Mouse (Mus musculus) kidney, postnatal 0 days (tissue): ENCODE measurements around the gene Aff3. TPM values are rescaled to one million over a fixed set of nuclear protein-coding genes. Genes with fewer than 3 reads are reported as not detected.
A peak's percentile ranks its signal among the peaks of the same experiment; 100 is the strongest.

Experiments
- ATAC-seq: fragments of 200-750 bp; cut with Nextera tagmentation; replicated peaks from 2 replicates; pipeline ENCODE4 v1.8.0; 2017; ENCODE audit warnings: low read depth, moderate number of reproducible peaks, moderate TSS enrichment, moderate library complexity; ENCODE audit not compliant: low FRiP score
- DNase-seq: peaks from one replicate; pipeline ENCODE4 v3.0.0-alpha.2; 2016; ENCODE audit warnings: low spot score
- H3K27ac ChIP-seq: fragments of 300-500 bp; sonication (generic); 2 replicates; pipeline ENCODE4 v1.5.1; 2014; ENCODE audit warnings: mild to moderate bottlenecking
- H3K27me3 ChIP-seq: fragments of 300-500 bp; sonication (generic); 2 replicates; pipeline ENCODE4 v1.6.1; 2014; ENCODE audit warnings: low read length, mixed read lengths; ENCODE audit not compliant: insufficient read depth
- H3K36me3 ChIP-seq: fragments of 300-500 bp; sonication (generic); 2 replicates; pipeline ENCODE4 v1.6.1; 2014; ENCODE audit warnings: low read length, mixed read lengths; ENCODE audit not compliant: insufficient read depth
- H3K4me1 ChIP-seq: fragments of 300-500 bp; sonication (generic); replicated peaks from 2 replicates; pipeline ENCODE4 v1.6.1; 2014; ENCODE audit warnings: antibody characterized with exemption, low read length, mixed read lengths; ENCODE audit not compliant: insufficient read depth
- H3K4me2 ChIP-seq: fragments of 300-500 bp; sonication (generic); 2 replicates; pipeline ENCODE4 v1.6.1; 2014; ENCODE audit warnings: mild to moderate bottlenecking, low read length, moderate library complexity, mixed read lengths
- H3K4me3 ChIP-seq: fragments of 300-500 bp; sonication (generic); replicated peaks from 2 replicates; pipeline ENCODE4 v1.5.1; 2014; ENCODE audit warnings: low read depth, low read length
- H3K9ac ChIP-seq: fragments of 300-500 bp; sonication (generic); 2 replicates; pipeline ENCODE4 v1.6.1; 2014; ENCODE audit warnings: low read depth, low read length
- H3K9me3 ChIP-seq: fragments of 300-500 bp; sonication (generic); replicated peaks from 2 replicates; pipeline ENCODE4 v1.6.1; 2016; ENCODE audit warnings: low read length, inconsistent platforms, mixed read lengths
- CTCF ChIP-seq: IDR thresholded peaks from 2 replicates; pipeline ENCODE4 v1.5.1; 2016; ENCODE audit warnings: antibody characterized with exemption, low read depth, mild to moderate bottlenecking, moderate library complexity
- WGBS: fragments of 180-500 bp; shearing (Covaris S2); extraction: QIAGEN DNeasy Blood & Tissue Kit; methylation state at CpG from one replicate; pipeline ENCODE4 v1.1.7; 2014; 5-methylcytosine and 5-hydroxymethylcytosine counted together
- polyA plus RNA-seq: library from polyadenylated mRNA; unstranded; fragments of >200 nt; fragmentation: Nextera tagmentation; extraction: Ambion mirVana; gene quantifications from 2 replicates; pipeline ENCODE4 v1.2.1, GENCODE M21; 2015

The Aff3 gene
- polyA plus RNA-seq, 1 experiment from 2014 or later: 7.9 TPM

GRCm38 (mm10) chr1:38668327-38668726 lies 3.6 kb upstream of the Aff3 start:
- DNase-seq: no peak

DNA sequence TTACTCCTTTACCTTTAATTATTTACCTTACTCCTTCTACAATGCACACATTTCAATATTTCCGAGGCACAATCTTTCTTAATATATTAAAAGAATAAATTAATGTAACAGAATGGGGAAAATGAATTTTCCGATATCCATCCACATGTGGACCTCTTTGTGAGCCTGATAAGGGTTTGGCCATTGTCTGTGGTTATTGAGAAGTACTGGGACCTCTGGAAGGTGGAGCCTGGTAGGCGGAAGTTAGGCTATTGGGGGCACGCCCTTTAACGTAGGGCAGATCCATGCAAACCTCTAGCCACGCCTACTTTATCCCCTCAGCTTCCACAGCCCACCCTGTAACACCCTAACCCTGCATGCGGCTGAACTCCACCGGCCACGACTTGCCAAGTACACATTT lies 3.1 kb upstream of the Aff3 start:
- Histone ChIP-seq H3K27ac (no peak overlapping the region), H3K4me2 (no peak overlapping the region), H3K9ac (no peak overlapping the region), H3K27me3 (no peaks in the 10 kb centered on the region), H3K4me1 (no peaks in the 10 kb centered on the region), H3K9me3 (no peaks in the 10 kb centered on the region), H3K4me3 (no peak overlapping the region), H3K36me3 (no peaks in the 10 kb centered on the region)
- no peak for DNase-seq
- ATAC-seq: no peak
- TF ChIP-seq CTCF: no peak
- WGBS: 81% methylated on average over 9 of the region's 9 CpGs

More at GRCm38 (mm10) chr1:38668327-38668726, 3.6 kb upstream of the Aff3 start:
- Histone ChIP-seq H3K9me3 (no peaks in the 10 kb centered on the region), H3K4me3 (no peak overlapping the region), H3K4me2 (no peak overlapping the region), H3K27ac (no peak overlapping the region), H3K27me3 (no peaks in the 10 kb centered on the region), H3K4me1 (no peaks in the 10 kb centered on the region), H3K36me3 (no peaks in the 10 kb centered on the region), H3K9ac (no peak overlapping the region)
- 93% methylated on average over 10 of the region's 10 CpGs for WGBS
- TF ChIP-seq CTCF: no peak
- no peak for ATAC-seq

GRCm38 (mm10) chr1:38666766-38667118 lies 2.0 kb upstream of the Aff3 start:
- Histone ChIP-seq H3K27me3 (no peaks in the 10 kb centered on the region), H3K9me3 (no peaks in the 10 kb centered on the region), H3K4me3 (no peak overlapping the region), H3K27ac (peak overlapping the region; percentile 13; the same call in 1 of the 2 replicates), H3K9ac (no peak overlapping the region), H3K4me1 (no peaks in the 10 kb centered on the region), H3K36me3 (no peaks in the 10 kb centered on the region), H3K4me2 (no peak overlapping the region)
- no peak for DNase-seq
- no peak for TF ChIP-seq CTCF
- no peak for ATAC-seq
- WGBS: 60% methylated on average over 10 of the region's 10 CpGs

GRCm38 (mm10) chr1:38666111-38666765 lies 1.5 kb upstream of the Aff3 start:
- no peak overlapping the region for H3K9ac ChIP-seq
- H3K27me3 ChIP-seq: no peaks in the 10 kb centered on the region
- no peak overlapping the region for H3K4me3 ChIP-seq
- no peaks in the 10 kb centered on the region for H3K36me3 ChIP-seq
- DNase-seq (peak; percentile 93), ATAC-seq (no peak; the same call in 1 of the 2 replicates)
- H3K9me3 ChIP-seq: no peaks in the 10 kb centered on the region
- H3K4me1 ChIP-seq: no peaks in the 10 kb centered on the region
- H3K27ac ChIP-seq: peak overlapping the region; percentile 47; the same call in 1 of the 2 replicates
- no peak overlapping the region for H3K4me2 ChIP-seq
- 36% methylated on average over 5 of the region's 5 CpGs for WGBS
- TF ChIP-seq CTCF: no peak

DNA sequence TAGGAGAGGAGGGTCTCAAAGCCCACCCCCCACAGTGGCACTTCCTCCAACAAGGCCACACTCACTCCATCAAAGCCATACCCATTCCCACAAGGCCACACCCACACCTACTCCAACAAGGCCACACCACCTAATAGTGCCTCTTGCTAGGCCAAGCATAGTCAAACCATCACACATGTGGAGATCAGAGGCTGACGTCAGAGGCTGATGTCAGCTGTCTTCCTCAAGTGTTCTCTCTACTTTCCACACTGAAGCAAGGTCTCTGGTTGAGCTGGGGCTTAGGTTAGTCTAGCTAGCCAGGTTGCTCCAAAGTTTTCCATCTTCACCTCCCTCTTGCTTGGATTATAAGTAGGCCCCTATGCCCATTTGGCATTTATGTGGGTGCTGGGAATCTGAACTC lies 856 bp upstream of the Aff3 start:
- WGBS: 85% methylated on average over 1 of the region's 1 CpGs
- Histone ChIP-seq H3K27me3 (no peaks in the 10 kb centered on the region), H3K4me3 (no peak overlapping the region), H3K27ac (peak overlapping the region; percentile 47; the same call in 1 of the 2 replicates), H3K9ac (no peak overlapping the region), H3K4me1 (no peaks in the 10 kb centered on the region), H3K36me3 (no peaks in the 10 kb centered on the region), H3K9me3 (no peaks in the 10 kb centered on the region), H3K4me2 (no peak overlapping the region)
- TF ChIP-seq CTCF: no peak
- no peak for ATAC-seq
- DNase-seq: no peak

- no peak for TF ChIP-seq CTCF
- H3K9me3 ChIP-seq: no peaks in the 10 kb centered on the region
- WGBS: 97% methylated on average over 4 of the region's 4 CpGs
- no peak overlapping the region for H3K27ac ChIP-seq
- ATAC-seq: no peak
- no peak overlapping the region for H3K4me2 ChIP-seq
- no peaks in the 10 kb centered on the region for H3K27me3 ChIP-seq
- no peaks in the 10 kb centered on the region for H3K4me1 ChIP-seq
- H3K36me3 ChIP-seq: no peaks in the 10 kb centered on the region
- no peak for DNase-seq
- no peak overlapping the region for H3K4me3 ChIP-seq
- no peak overlapping the region for H3K9ac ChIP-seq
These were observed 494 bp downstream of the Aff3 start for GRCm38 (mm10) chr1:38664261-38664660.
